Mouse (Mus musculus) retina, postnatal 1 day (tissue): ENCODE results near the gene Mef2c.

Experiments used
- DNase-seq: peaks from one replicate; pipeline ENCODE4 v3.0.0-alpha.2; 2012

The Mef2c gene

DNA sequence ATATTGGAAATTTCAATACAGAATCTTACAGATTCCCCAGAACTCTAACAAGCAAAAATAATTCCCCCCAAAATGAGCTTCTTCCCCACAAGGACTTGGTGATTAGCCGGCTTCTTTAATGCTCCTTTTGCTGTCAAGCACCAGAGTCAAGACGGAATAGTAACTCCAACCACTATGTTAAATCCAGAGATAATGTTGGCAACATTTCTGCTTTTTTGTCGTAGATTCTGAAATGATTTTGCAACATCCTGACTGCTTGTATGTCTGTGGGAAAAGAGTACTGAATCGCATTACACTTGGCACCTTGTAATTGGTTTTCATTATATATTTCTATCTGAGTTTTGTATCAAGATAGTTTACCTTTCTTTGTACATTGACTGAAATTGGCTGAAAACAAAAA is 120.8 kb downstream of the Mef2c start:
- no peak for DNase-seq

GRCm38 (mm10) chr13:83627429-83627828 is 123.6 kb downstream of the Mef2c start:
- no peak for DNase-seq

- no peak for DNase-seq
Observed at GRCm38 (mm10) chr13:83628139-83628538, 124.3 kb downstream of the Mef2c start.

GRCm38 (mm10) chr13:83633155-83633554 is 129.3 kb downstream of the Mef2c start:
- no peak for DNase-seq

GRCm38 (mm10) chr13:83635218-83635617 is 131.4 kb downstream of the Mef2c start:
- no peak for DNase-seq

DNA sequence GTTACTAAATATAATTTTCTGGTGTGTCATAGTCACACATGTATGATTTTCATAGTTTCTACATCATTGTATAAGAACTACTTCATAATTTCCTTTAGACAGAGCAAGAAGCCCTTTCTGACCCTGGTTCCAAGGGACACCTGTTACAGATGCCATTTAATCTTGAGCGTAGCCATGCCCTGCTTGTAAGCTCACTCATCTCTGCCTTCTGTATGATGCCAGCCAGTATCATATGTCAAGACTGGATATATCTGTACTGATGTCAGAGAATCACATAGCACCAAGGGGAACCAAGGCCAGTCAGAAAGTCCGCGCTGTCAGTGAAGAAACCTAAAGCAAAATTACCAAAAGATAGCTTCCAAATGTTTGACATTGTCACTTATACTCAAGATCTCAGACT is 133.8 kb downstream of the Mef2c start:
- DNase-seq, result no peak

DNA sequence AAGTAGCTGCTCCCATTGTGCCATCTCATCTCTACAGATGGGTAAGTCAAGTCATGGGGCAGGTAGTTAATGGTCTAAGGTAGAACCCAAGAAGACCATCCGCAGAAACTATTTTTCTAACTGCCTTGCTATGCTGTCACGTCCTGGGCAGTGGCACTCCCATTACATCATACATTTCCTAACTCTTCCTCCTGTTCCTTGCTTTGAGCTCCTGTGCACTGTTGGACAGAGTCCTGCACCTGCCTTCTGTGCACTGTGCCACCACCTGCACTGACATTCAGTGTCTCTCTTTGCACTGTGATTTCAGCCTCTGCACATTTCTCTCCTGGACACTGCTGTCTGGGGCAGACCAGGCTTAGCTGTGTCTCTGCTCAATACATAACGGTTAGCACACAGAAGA is 134.9 kb downstream of the Mef2c start:
- no peak for DNase-seq

DNA sequence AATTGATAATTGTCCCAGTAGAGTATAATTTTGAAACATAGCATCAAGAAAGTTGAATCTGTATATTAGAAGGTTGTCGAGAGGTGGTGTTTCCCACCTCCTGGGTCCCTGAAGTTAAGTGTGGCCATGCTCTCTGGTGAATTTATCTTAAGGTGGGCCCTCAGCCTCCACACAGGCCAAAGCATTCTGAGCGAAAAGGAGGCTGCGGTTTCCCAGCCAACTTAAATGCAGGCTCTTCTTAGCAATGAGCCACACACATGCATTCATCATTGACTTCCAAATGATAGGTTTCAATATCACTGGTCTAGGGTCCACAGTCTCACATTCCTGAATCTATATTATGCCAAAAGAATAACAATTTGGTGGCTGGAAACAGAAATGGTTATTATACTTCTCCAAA is 145.2 kb downstream of the Mef2c start:
- no peak for DNase-seq

- no peak for DNase-seq
Observed at GRCm38 (mm10) chr13:83649795-83650476, 146.1 kb downstream of the Mef2c start.

DNA sequence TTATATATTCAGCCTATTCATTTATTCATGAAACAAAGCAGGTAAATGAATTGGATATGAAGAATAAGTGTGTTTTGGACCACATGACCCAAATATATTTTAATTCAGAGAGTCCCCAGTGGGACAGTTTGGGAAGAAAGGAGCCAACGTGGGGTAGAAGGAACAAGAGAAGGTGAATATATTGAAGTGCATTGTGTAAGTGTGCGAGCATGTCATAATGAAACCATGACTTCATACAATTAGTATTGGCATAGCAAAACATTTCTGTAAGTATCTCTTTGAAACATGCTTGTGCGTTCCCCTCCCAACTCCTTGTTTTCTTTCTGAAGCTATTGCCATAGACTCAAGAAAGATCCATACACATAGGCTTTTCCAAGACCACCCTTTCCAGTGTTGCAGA is 147.0 kb downstream of the Mef2c start:
- no peak for DNase-seq

DNA sequence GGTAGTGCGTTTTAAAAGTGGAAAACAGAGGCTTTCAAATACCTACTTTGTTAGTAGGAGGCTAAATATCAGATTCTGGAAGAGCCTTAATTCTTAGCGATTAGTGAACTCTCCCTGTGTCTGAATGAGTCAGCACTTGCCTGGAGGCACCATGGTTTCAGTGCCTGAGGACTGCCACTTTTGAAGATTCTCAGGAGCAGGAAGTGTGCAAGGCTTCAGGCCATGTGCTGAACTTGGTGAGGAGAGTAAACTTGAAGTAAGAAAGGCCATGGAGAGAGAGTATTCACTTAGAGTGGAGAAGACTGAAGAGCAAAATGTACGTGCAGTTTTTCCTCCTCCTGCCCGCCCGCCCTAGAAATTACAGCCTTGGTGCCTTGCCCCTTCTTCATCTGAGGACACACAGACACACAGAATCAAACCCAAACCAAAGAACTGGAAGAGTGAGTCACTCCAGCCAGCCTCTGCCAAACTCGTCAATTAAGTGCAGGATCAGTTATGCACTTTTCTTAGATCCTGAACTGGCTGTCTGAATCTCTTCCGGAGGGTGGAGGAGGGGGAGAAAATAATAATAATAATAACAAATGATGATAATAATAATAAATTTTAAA is 148.2 kb downstream of the Mef2c start:
- DNase-seq, result no peak

DNA sequence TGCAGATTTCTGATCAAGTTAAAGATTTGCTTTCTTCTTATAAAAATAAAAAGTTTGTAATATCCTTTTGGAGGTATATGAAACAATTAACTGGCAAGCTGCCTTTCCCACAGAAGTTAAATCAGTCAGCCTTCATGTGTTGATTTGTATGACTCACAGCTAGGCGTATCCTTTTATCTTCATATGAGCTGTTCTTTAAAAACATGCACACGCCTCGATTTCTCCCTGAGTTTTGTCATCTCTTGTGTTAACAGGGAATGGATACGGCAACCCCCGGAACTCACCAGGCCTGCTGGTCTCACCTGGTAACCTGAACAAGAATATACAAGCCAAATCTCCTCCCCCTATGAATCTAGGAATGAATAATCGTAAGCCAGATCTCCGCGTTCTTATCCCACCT is 148.7 kb downstream of the Mef2c start:
- DNase-seq, result no peak

- peak; percentile 85 for DNase-seq
Observed at GRCm38 (mm10) chr13:83654889-83655769, 151.3 kb downstream of the Mef2c start.

DNA sequence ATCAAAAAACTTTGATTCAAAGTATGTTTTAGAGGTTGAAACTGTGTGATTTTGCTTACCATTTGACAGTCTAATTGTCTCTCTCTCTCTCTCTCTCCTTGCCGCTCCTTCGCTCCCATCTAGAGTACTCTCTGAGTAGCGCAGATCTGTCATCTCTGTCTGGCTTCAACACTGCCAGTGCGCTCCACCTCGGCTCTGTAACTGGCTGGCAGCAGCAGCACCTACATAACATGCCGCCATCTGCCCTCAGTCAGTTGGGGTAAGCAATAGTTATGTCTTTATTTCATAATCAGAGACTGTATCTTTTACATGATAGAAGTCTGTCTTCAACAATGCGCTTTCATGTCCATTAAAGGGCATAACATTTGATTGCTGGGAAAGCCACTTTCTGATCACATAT is 152.3 kb downstream of the Mef2c start:
- peak; percentile 3 for DNase-seq

- peak; percentile 44 for DNase-seq
Observed at GRCm38 (mm10) chr13:83656773-83657172, 152.9 kb downstream of the Mef2c start.

DNA sequence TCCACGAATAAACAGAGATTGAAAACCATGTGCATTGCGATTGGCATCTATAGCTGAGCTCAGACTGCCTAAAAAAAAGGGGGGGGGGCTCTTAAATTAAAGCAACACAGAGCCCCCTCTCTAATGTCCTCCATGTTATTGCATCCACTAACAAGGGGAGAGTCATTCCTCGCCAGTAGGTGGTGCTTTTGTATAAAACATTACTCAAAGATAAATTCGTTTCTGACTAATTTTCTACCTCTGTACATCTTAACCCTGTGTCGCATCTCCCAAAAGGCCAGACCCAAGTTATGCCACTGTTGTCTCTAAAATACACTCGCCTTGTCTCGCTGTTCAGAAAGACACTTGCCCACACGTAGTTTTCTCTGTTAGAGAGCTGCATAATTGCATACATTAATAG is 156.9 kb downstream of the Mef2c start:
- peak; percentile 68 for DNase-seq

DNA sequence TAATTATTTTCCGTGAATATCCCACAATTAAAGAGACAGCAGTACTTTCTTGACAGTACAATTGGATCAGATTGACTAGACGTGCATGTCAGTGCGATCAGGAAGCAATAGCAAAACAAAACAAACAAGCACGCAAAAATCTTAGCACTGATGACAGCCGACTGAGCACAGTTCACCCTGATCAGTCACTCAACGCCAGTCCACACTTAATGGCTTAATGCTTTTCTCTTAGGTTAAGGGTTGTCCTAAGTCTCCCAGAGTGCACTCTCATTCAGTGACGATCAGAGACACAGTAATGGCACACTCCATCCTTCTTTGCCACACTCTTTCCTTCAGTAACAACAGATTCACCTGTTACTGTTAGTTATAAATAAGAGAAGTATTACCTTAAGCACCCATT is 157.3 kb downstream of the Mef2c start:
- no peak for DNase-seq

- DNase-seq, result peak; percentile 24
Observed at GRCm38 (mm10) chr13:83662089-83662551, 158.3 kb downstream of the Mef2c start.

DNA sequence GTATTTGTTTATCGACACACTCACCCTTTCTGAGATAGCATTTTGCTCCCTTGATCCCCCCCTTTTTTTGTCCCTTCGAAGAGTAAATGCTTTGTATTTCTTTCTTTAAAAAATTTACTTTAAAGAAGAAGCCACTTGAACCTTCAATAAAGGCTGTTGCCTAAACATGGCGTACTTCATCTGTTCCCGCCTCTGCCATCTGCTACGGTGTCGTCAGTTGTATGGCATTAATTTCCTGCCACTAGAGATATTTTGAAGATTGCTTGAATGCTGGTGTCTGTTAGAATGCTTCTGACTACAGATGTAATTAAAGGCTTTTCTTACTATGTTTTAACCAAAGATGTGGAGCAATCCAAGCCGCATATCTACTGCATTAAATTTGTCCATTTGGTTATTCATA is 162.3 kb downstream of the Mef2c start:
- DNase-seq, result no peak

GRCm38 (mm10) chr13:83667051-83667450 is 163.2 kb downstream of the Mef2c start:
- DNase-seq, result no peak

DNA sequence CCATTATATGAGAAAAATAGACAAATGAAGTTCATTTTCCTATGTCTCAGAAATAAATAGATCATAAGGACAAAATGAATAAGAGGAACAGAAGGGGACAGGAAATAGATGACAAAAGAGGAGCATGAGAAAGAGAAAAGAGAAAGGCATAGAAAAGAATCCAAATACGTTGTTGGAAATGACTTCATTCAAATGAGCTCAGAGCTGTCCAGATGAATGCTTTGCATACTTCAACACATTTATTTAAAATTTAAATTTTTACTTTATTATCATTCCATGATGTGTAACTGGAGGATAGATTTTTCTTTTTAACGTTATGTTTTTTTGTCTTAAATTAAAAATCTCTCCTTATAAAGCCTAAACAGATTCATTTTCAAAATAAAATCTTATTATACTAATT is 203.8 kb downstream of the Mef2c start:
- no peak for DNase-seq

DNA sequence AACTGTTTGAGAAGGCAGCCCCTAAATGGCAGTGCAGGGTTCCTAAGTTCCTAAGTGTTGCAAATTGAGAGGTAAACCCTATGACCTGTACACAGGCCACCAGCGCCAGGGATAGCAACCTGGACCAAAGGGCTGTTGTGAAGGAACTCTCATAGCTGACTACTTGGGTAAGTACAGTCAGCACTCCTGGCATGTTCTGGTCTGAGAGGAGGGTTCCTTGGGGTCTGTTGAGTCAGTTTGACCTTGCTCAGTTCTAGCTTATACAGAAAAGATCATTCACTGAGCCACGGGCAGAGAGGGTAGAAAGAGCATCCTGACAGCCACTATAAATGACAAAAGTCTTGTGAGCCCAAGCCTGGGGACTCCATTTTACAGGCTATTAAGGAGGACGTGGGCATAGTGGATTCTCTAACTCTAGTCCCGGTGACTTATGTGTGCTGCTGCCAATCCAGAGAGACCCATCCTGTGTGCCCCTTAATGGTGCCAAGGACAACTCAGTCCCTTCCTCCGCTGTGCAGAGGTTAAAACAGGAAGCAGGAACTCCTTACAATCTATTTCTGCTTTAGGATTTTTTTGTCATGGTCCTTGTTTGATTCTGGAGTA is 209.0 kb downstream of the Mef2c start:
- peak; percentile 16 for DNase-seq

DNA sequence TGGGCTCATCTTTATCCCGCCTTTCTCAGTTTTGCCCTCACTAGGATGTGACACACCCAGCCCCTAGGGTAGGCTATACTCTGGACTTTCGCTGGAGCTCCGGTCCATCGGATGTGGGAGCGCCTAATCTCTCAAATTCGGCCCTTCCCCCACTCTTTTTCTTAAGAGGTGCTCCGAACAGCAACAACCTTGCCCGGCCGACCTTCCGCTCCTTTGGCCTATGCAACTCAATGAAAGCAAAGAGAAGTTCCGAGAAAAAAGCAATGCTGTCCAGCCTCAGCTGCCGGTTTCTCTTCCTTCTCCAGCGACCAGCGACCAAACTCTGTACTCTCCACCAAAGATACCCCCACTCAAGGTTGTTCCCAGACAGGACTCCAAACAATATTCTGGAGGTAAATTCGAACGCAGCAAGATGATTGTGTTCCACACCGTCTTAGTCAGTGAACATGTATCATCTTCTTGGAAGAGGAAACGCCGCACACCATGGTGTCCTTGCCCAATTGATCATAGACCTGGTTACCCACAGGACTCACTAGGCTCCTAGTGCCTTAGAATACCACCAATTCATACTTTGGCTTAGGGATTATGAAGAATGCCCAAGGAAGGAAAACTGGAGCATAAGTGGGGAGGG is 209.9 kb downstream of the Mef2c start:
- peak; percentile 35 for DNase-seq
